Comparison of ENCODE assay signal across 18 mouse cellular contexts in the genomic region with DNA sequence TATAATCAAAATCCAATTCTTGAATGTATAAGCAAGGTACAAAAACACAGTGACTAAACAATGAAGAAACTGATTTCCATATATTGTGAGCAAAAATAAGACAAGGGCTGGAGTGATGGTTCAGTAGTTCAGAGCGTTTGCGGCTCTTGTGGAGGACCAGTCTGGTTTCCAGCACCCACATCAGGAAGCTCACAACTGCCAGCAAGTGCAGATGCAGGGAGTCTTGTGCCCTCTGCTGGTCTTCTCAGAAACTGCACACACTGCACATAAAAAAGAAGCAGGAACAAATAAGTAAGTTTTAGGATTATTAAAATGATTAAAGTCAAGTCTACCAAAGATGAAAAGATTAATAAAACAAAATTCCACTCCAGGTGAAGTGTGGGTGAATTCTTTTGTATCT.
A peak's percentile ranks its signal among the peaks of the same experiment; 100 is the strongest.
DNase-seq lines count a peak whose midpoint lies in the region; ATAC-seq and TF ChIP-seq lines count a peak whose summit lies in the region.
"Had no signal": no experiment of that assay in that cellular context is flagged by ENCODE, and none has a peak within 500 bp of the region (broad histone marks: within the 10 kb centered on the region; RNA-seq: fewer than 3 reads in every experiment).

No protein-coding gene starts in this region.

- DNase-seq in gastrocnemius, adult 2 months = no peak
- no peak for DNase-seq in gastrocnemius, postnatal 25 days
- no peak for DNase-seq in lung, embryonic 14.5 days
- no peak for DNase-seq in lung, adult 18-20 months
- DNase-seq in induced T-regulatory cell, adult 2 months (ENCODE audit: low read depth) = peak; percentile 5
- no peak for DNase-seq in adrenal gland, adult (ENCODE audit: inconsistent age in 2 of 2, low spot score in 1 of 2)
- DNase-seq: cerebellum, postnatal 36 days; gastrocnemius, postnatal 36 days; heart, postnatal 36 days; right cerebral cortex, postnatal 4 days had no signal

- TF ChIP-seq POLR2A in ES-Bruce4 (IDR thresholded peaks at IDR 0.05; ENCODE audit: insufficient read depth, low read length) = no peak

- 89% methylated on average over 2 of the region's 2 CpGs for WGBS in lung, embryonic 14.5 days

- H3K27ac ChIP-seq in gastrocnemius, adult 2 months = no peak overlapping the region
- no peak overlapping the region for H3K27ac ChIP-seq in lung, embryonic 14.5 days (ENCODE audit: low read depth)
- H3K27ac ChIP-seq in ES-Bruce4 (ENCODE audit: insufficient read depth, low read length) = no peak overlapping the region
- H3K27ac ChIP-seq: embryonic facial prominence, embryonic 12.5 days; kidney, postnatal 0 days; limb, embryonic 10.5 days; liver, embryonic 15.5 days had no signal

- H3K9me3 ChIP-seq in lung, embryonic 14.5 days (ENCODE audit: low read depth, low read length) = peaks cover 12% of the 10 kb centered on the region; the same call in 1 of the 2 replicates
- peaks cover 10% of the 10 kb centered on the region for H3K9me3 ChIP-seq in ES-Bruce4 (replicated peaks; ENCODE audit: control insufficient read depth, insufficient read depth, low read length, poor library complexity, severe bottlenecking)
- H3K9me3 ChIP-seq: liver, embryonic 15.5 days had no signal

- no peak for ATAC-seq in lung, embryonic 14.5 days (ENCODE audit: insufficient read depth)
- ATAC-seq in megakaryocyte progenitor cell, adult 5-6 weeks (replicated peaks; ENCODE audit: poor library complexity) = no peak
- ATAC-seq: inflammation-experienced regulatory T-cells, adult 6 months had no signal

- no peak for TF ChIP-seq EP300 in ES-Bruce4 (IDR thresholded peaks at IDR 0.05; ENCODE audit: insufficient read depth, low read depth, low read length)

- H3K36me3 ChIP-seq in lung, embryonic 14.5 days (ENCODE audit: insufficient read depth) = no peaks in the 10 kb centered on the region
- no peaks in the 10 kb centered on the region for H3K36me3 ChIP-seq in ES-Bruce4 (ENCODE audit: control insufficient read depth, insufficient read depth, low read length, poor library complexity, severe bottlenecking)
- H3K36me3 ChIP-seq: embryonic facial prominence, embryonic 12.5 days; limb, embryonic 10.5 days; liver, embryonic 15.5 days had no signal

- no peak overlapping the region for H3K4me2 ChIP-seq in lung, embryonic 14.5 days
- H3K4me2 ChIP-seq: embryonic facial prominence, embryonic 12.5 days; heart, embryonic 11.5 days; liver, embryonic 15.5 days had no signal

- intact Hi-C loops in gastrocnemius, adult 2 months (cut with DNase I) = no loop called here

- no peaks in the 10 kb centered on the region for H3K4me1 ChIP-seq in lung, embryonic 14.5 days (ENCODE audit: insufficient read depth)
- H3K4me1 ChIP-seq in ES-Bruce4 (ENCODE audit: control insufficient read depth, insufficient read depth, low read length) = no peaks in the 10 kb centered on the region
- H3K4me1 ChIP-seq: embryonic facial prominence, embryonic 12.5 days; limb, embryonic 10.5 days; liver, embryonic 15.5 days had no signal

- TF ChIP-seq CTCF in gastrocnemius, adult 2 months (IDR thresholded peaks at IDR 0.05) = peak; percentile 9; the same call in 1 of the 2 replicates
- TF ChIP-seq CTCF in lung, embryonic 14.5 days (IDR thresholded peaks at IDR 0.05; ENCODE audit: low read depth) = peak; percentile 39
- TF ChIP-seq CTCF in ES-Bruce4 (IDR thresholded peaks at IDR 0.05; ENCODE audit: low read depth, low read length) = peak; percentile 53

- no peak overlapping the region for H3K4me3 ChIP-seq in gastrocnemius, adult 2 months
- no peak overlapping the region for H3K4me3 ChIP-seq in lung, embryonic 14.5 days (ENCODE audit: low read depth, low read length)
- no peak overlapping the region for H3K4me3 ChIP-seq in ES-Bruce4 (ENCODE audit: low read depth, low read length)
- H3K4me3 ChIP-seq: embryonic facial prominence, embryonic 12.5 days; limb, embryonic 10.5 days; liver, embryonic 15.5 days had no signal

- no peak overlapping the region for H3K9ac ChIP-seq in lung, embryonic 14.5 days
- no peak overlapping the region for H3K9ac ChIP-seq in ES-Bruce4 (ENCODE audit: low read depth, poor library complexity, severe bottlenecking)
- H3K9ac ChIP-seq: embryonic facial prominence, embryonic 12.5 days; liver, embryonic 15.5 days had no signal

- H3K27me3 ChIP-seq in lung, embryonic 14.5 days (ENCODE audit: insufficient read depth, low read length) = no peaks in the 10 kb centered on the region
- no peaks in the 10 kb centered on the region; the same call in 1 of the 2 replicates for H3K27me3 ChIP-seq in ES-Bruce4 (ENCODE audit: control insufficient read depth, insufficient read depth, low read length, poor library complexity, severe bottlenecking)
- H3K27me3 ChIP-seq: embryonic facial prominence, embryonic 12.5 days; liver, embryonic 15.5 days had no signal
